Mouse (Mus musculus) limb, embryonic 13.5 days (tissue): ENCODE results near the gene Nfia. TPM values are rescaled to one million over a fixed set of nuclear protein-coding genes. Genes with fewer than 3 reads are reported as not detected.
A peak's percentile ranks its signal among the peaks of the same experiment; 100 is the strongest.

Experiments
- ATAC-seq: fragments of 200-750 bp; cut with Nextera tagmentation; 2 replicates; pipeline ENCODE4 v1.8.0; 2017; ENCODE audit warnings: low read depth, moderate number of reproducible peaks, moderate TSS enrichment; ENCODE audit not compliant: low FRiP score
- H3K27ac ChIP-seq: fragments of 300-500 bp; sonication (generic); 2 replicates; pipeline ENCODE4 v1.5.1; 2015; ENCODE audit warnings: inconsistent platforms, mild to moderate bottlenecking, moderate library complexity
- H3K27me3 ChIP-seq: fragments of 300-500 bp; sonication (generic); 2 replicates; pipeline ENCODE4 v1.6.1; 2015; ENCODE audit warnings: mild to moderate bottlenecking, inconsistent platforms
- H3K36me3 ChIP-seq: fragments of 300-500 bp; sonication (generic); 2 replicates; pipeline ENCODE4 v1.6.1; 2015; ENCODE audit warnings: inconsistent platforms, mild to moderate bottlenecking, moderate library complexity
- H3K4me1 ChIP-seq: fragments of 300-500 bp; sonication (generic); 2 replicates; pipeline ENCODE4 v1.6.1; 2015; ENCODE audit warnings: inconsistent platforms
- H3K4me2 ChIP-seq: fragments of 300-500 bp; sonication (generic); replicated peaks from 2 replicates; pipeline ENCODE4 v1.6.1; 2015; ENCODE audit warnings: inconsistent platforms, mild to moderate bottlenecking, moderate library complexity
- H3K4me3 ChIP-seq: fragments of 300-500 bp; sonication (generic); 2 replicates; pipeline ENCODE4 v1.5.1; 2015; ENCODE audit warnings: moderate library complexity, mild to moderate bottlenecking, inconsistent platforms
- H3K9ac ChIP-seq: fragments of 300-500 bp; sonication (generic); 2 replicates; pipeline ENCODE4 v1.6.1; 2015; ENCODE audit warnings: mild to moderate bottlenecking, inconsistent platforms
- H3K9me3 ChIP-seq: fragments of 300-500 bp; sonication (generic); 2 replicates; pipeline ENCODE4 v1.6.1; 2016; ENCODE audit warnings: inconsistent platforms
- WGBS: fragments of 180-500 bp; shearing (Covaris S2); methylation state at CpG from one replicate; pipeline ENCODE4 v1.1.7; 2015; 5-methylcytosine and 5-hydroxymethylcytosine counted together
- polyA plus RNA-seq: library from polyadenylated mRNA; unstranded; fragments of >200 nt; fragmentation: Nextera tagmentation; extraction: Ambion mirVana; gene quantifications from 2 replicates; pipeline ENCODE4 v1.2.1, GENCODE M21; 2015

Nfia gene
- polyA plus RNA-seq, 1 experiment from 2014 or later, result 88.3 TPM

DNA sequence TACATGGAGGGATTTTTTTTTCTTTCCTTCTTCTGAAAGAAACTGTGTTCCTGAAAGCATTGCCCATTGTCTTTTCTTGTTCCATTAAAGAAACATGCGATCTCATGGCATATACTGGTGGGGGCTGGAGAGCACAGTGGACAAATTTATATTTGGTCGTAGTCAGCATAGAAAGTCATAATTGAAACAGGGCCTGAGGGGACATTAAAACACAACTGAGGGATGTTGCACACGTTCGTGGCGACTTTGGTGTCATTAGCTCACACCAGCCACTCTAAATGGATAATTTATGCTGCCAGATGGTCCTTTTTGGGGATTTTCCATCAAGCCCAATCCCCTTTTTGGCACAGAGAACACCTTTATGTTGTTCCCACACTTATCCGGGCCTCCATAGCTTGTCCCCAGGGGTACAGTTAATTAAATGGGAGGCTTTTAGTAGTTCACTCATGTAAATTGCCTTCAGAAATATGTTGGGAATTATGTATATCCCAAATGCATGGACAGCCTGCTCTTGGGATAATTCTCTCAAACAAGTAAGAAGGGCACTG is 250.8 kb downstream of the Nfia start:
- no peak for ATAC-seq
- Histone ChIP-seq H3K4me1 (peaks cover 21% of the 10 kb centered on the region), H3K27me3 (no peaks in the 10 kb centered on the region), H3K36me3 (peaks cover 49% of the 10 kb centered on the region), H3K9ac (no peak overlapping the region), H3K27ac (peak overlapping the region; percentile 65; the same call in 1 of the 2 replicates), H3K9me3 (no peaks in the 10 kb centered on the region), H3K4me2 (no peak overlapping the region), H3K4me3 (no peak overlapping the region)
- 21% methylated on average over 6 of the region's 6 CpGs for WGBS

GRCm38 (mm10) chr4:98027412-98027811 is 254.9 kb downstream of the Nfia start:
- peaks cover 20% of the 10 kb centered on the region for H3K4me1 ChIP-seq
- no peak overlapping the region for H3K27ac ChIP-seq
- H3K4me2 ChIP-seq, result no peak overlapping the region
- H3K9ac ChIP-seq, result no peak overlapping the region
- no peaks in the 10 kb centered on the region for H3K27me3 ChIP-seq
- peaks cover 24% of the 10 kb centered on the region for H3K36me3 ChIP-seq
- no peak for ATAC-seq
- no peak overlapping the region for H3K4me3 ChIP-seq
- no peaks in the 10 kb centered on the region for H3K9me3 ChIP-seq
- WGBS, result 76% methylated on average over 4 of the region's 4 CpGs

GRCm38 (mm10) chr4:98031871-98032270 is 259.3 kb downstream of the Nfia start:
- H3K27ac ChIP-seq, result no peak overlapping the region
- H3K4me1 ChIP-seq, result peaks cover 5% of the 10 kb centered on the region; the same call in 1 of the 2 replicates
- peaks cover 21% of the 10 kb centered on the region for H3K36me3 ChIP-seq
- H3K27me3 ChIP-seq, result no peaks in the 10 kb centered on the region
- H3K9ac ChIP-seq, result no peak overlapping the region
- H3K4me3 ChIP-seq, result no peak overlapping the region
- no peak overlapping the region for H3K4me2 ChIP-seq
- WGBS, result 41% methylated on average over 3 of the region's 3 CpGs
- H3K9me3 ChIP-seq, result no peaks in the 10 kb centered on the region
- ATAC-seq, result no peak

GRCm38 (mm10) chr4:98032332-98032731 is 259.8 kb downstream of the Nfia start:
- Histone ChIP-seq H3K9me3 (no peaks in the 10 kb centered on the region), H3K4me2 (no peak overlapping the region), H3K36me3 (peaks cover 21% of the 10 kb centered on the region), H3K27me3 (no peaks in the 10 kb centered on the region), H3K9ac (no peak overlapping the region), H3K4me1 (peaks cover 5% of the 10 kb centered on the region; the same call in 1 of the 2 replicates), H3K27ac (no peak overlapping the region), H3K4me3 (no peak overlapping the region)
- no peak for ATAC-seq
- WGBS, result 76% methylated on average over 5 of the region's 5 CpGs

GRCm38 (mm10) chr4:98039095-98039494 is 266.6 kb downstream of the Nfia start:
- no peak overlapping the region for H3K4me2 ChIP-seq
- no peak for ATAC-seq

DNA sequence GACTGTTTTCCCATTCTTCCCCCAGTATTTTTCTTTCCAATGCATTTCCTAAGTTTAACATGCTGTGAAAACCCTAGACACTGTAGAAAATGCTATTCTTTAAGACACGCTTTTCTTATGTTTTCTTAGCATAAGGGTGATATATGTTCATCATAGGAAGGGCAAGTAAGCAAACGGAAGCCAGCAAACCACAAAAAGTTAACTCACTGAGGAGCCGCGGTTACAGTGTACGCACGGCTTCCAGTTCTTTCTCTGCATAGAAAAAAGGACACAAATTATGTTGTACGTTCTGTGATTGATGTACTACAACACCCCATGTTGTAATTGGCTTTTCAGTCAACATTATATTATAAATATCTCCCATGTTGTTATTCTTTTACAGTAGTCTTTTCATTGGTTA is 267.6 kb downstream of the Nfia start:
- H3K9me3 ChIP-seq, result no peaks in the 10 kb centered on the region
- no peak overlapping the region for H3K4me3 ChIP-seq
- peaks cover 24% of the 10 kb centered on the region for H3K36me3 ChIP-seq
- H3K4me1 ChIP-seq, result no peaks in the 10 kb centered on the region
- H3K27me3 ChIP-seq, result no peaks in the 10 kb centered on the region
- WGBS, result 86% methylated on average over 7 of the region's 7 CpGs
- H3K9ac ChIP-seq, result no peak overlapping the region
- no peak overlapping the region for H3K4me2 ChIP-seq
- no peak overlapping the region for H3K27ac ChIP-seq
- no peak for ATAC-seq

More at GRCm38 (mm10) chr4:98039095-98039494, 266.6 kb downstream of the Nfia start:
- H3K9me3 ChIP-seq, result no peaks in the 10 kb centered on the region
- H3K4me3 ChIP-seq, result no peak overlapping the region
- no peaks in the 10 kb centered on the region for H3K27me3 ChIP-seq
- no peak overlapping the region for H3K9ac ChIP-seq
- H3K27ac ChIP-seq, result no peak overlapping the region
- H3K4me1 ChIP-seq, result no peaks in the 10 kb centered on the region
- H3K36me3 ChIP-seq, result peaks cover 23% of the 10 kb centered on the region
- WGBS, result 80% methylated on average over 5 of the region's 5 CpGs

DNA sequence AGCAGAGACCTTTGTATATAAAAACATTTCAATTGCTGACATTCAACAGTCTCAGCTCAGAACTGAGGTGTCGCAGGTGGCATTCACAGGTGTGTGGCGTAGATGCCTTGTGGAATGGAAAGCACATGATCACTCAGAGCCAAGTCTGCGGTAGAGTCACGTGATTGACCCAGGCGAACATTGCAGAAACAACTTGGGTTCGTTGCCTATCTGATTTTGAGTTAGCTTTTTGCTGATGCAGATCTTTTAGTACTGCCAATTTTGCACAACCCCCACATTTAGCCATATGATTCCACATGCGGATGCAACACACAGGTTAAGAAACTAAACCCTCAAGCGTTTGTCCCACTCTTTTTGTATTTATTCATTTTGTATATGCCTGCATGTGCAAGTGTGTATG is 272.1 kb downstream of the Nfia start:
- WGBS, result 90% methylated on average over 8 of the region's 8 CpGs
- H3K4me2 ChIP-seq, result no peak overlapping the region
- no peak overlapping the region for H3K9ac ChIP-seq
- H3K36me3 ChIP-seq, result peaks cover 27% of the 10 kb centered on the region
- H3K4me3 ChIP-seq, result no peak overlapping the region
- H3K27me3 ChIP-seq, result no peaks in the 10 kb centered on the region
- no peak for ATAC-seq
- H3K4me1 ChIP-seq, result peaks cover 7% of the 10 kb centered on the region
- no peaks in the 10 kb centered on the region for H3K9me3 ChIP-seq
- H3K27ac ChIP-seq, result no peak overlapping the region

DNA sequence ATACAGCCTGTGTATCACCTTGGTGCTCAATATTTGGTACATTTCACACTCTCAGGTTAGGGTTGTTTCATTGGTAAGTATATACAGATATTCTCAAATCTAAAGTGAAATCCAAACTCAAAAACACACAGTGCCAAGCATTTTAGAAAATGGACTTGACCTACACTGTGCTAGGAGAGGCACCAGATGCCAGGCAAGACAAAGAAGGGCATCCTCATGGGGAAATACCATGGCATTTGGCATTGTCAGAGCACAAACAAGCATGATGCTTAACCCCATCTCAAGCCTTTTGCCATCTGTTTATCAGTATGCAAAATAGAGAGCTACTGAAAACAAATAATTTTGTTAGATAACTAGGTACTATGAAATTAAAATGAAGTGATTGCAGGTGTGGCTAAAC is 274.8 kb downstream of the Nfia start:
- H3K36me3 ChIP-seq, result peaks cover 33% of the 10 kb centered on the region
- no peak overlapping the region for H3K4me3 ChIP-seq
- no peaks in the 10 kb centered on the region for H3K27me3 ChIP-seq
- H3K4me1 ChIP-seq, result peaks cover 25% of the 10 kb centered on the region
- H3K9ac ChIP-seq, result no peak overlapping the region
- H3K27ac ChIP-seq, result no peak overlapping the region
- no peak overlapping the region for H3K4me2 ChIP-seq
- no peaks in the 10 kb centered on the region for H3K9me3 ChIP-seq
- no peak for ATAC-seq

GRCm38 (mm10) chr4:98049584-98049983 is 277.1 kb downstream of the Nfia start:
- no peaks in the 10 kb centered on the region for H3K9me3 ChIP-seq
- H3K9ac ChIP-seq, result no peak overlapping the region; the same call in 1 of the 2 replicates
- peaks cover 43% of the 10 kb centered on the region for H3K36me3 ChIP-seq
- no peaks in the 10 kb centered on the region for H3K27me3 ChIP-seq
- no peak overlapping the region for H3K4me3 ChIP-seq
- H3K4me1 ChIP-seq, result peaks cover 25% of the 10 kb centered on the region
- no peak overlapping the region; the same call in 1 of the 2 replicates for H3K27ac ChIP-seq
- H3K4me2 ChIP-seq, result no peak overlapping the region
- peak; percentile 8; the same call in 1 of the 2 replicates for ATAC-seq
- WGBS, result 17% methylated on average over 7 of the region's 7 CpGs

DNA sequence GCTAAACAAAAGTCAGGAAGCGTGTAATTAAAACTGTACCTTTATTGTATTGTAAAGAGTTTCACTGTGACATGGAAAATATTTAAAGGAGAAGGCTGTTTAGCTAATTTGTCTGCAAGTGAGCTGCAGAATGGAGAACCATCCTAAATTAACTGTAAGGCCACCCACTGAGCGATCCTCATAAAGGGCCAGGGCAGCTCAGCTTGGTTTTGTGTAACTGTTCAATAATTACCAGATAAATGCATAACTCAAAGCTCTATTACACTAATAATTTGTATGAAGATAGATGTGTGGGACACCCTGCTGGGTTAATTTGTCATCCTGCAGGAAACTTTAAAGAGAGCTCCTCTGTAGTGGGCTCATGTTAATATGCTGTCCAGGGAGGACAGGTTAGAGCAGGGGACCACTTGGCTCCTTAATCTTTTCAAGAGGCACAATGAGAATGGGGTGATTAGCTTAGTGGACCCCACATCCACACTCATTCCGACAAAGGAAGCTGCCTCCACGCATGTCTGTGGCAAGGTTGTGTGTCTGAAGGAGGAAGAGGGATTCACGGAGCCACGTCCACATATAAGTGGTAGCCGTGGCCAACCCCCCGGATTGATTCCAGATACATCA is 277.6 kb downstream of the Nfia start:
- H3K27me3 ChIP-seq, result no peaks in the 10 kb centered on the region
- ATAC-seq, result 0 out of 2 replicates have a peak, but pooled peaks have one; percentile 15
- H3K9ac ChIP-seq, result no peak overlapping the region
- WGBS, result 45% methylated on average over 8 of the region's 8 CpGs
- no peak overlapping the region for H3K27ac ChIP-seq
- H3K4me2 ChIP-seq, result no peak overlapping the region
- H3K4me3 ChIP-seq, result no peak overlapping the region
- no peaks in the 10 kb centered on the region for H3K9me3 ChIP-seq
- peaks cover 39% of the 10 kb centered on the region for H3K36me3 ChIP-seq
- peaks cover 25% of the 10 kb centered on the region for H3K4me1 ChIP-seq

DNA sequence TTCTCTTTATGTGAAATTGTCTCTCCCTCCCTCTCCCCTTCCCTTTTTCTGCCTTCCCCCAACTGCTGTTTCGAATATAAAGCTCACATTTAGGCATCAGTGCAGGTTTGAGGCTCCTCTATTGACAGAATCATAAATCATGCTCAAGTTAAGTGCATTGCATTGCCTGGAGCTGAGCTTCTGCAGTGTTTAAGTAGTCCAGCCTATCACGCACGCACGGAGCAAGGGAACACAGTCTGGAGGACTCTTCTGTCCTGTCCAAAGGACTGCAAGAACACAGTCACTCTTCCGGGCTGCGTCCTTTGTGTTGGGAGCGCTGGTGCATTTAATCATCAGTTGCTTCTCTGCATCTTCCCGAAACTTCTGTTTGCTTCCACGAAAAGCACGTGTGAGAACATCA is 278.2 kb downstream of the Nfia start:
- Histone ChIP-seq H3K4me1 (peaks cover 25% of the 10 kb centered on the region), H3K4me3 (no peak overlapping the region), H3K36me3 (peaks cover 37% of the 10 kb centered on the region), H3K9me3 (no peaks in the 10 kb centered on the region), H3K4me2 (no peak overlapping the region), H3K27ac (no peak overlapping the region), H3K27me3 (no peaks in the 10 kb centered on the region), H3K9ac (no peak overlapping the region)
- ATAC-seq, result no peak
- WGBS, result 30% methylated on average over 10 of the region's 10 CpGs

DNA sequence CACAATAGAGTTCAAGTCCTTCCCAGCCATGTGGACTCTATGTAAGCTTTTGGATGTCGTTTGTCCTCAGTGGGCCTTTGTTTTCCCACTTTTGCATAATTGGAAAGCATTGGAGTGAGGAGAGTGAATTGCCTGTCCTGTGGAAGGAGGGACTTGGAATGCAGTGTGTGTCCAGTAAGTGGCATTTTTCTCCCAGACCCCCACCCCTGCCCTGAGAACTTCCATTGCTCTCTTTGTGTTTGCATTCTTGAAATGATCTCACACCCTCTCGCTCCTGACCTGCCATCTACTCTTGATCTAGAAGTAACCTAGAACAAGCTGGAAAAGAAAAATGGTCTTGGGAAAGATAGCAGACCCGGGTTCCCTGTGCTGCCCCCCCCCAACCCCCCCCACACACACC is 278.8 kb downstream of the Nfia start:
- H3K4me2 ChIP-seq, result no peak overlapping the region
- H3K4me3 ChIP-seq, result no peak overlapping the region
- peaks cover 25% of the 10 kb centered on the region for H3K4me1 ChIP-seq
- no peak for ATAC-seq
- 70% methylated on average over 3 of the region's 3 CpGs for WGBS
- H3K36me3 ChIP-seq, result peaks cover 37% of the 10 kb centered on the region
- no peak overlapping the region for H3K9ac ChIP-seq
- no peaks in the 10 kb centered on the region for H3K27me3 ChIP-seq
- H3K27ac ChIP-seq, result no peak overlapping the region
- H3K9me3 ChIP-seq, result no peaks in the 10 kb centered on the region

DNA sequence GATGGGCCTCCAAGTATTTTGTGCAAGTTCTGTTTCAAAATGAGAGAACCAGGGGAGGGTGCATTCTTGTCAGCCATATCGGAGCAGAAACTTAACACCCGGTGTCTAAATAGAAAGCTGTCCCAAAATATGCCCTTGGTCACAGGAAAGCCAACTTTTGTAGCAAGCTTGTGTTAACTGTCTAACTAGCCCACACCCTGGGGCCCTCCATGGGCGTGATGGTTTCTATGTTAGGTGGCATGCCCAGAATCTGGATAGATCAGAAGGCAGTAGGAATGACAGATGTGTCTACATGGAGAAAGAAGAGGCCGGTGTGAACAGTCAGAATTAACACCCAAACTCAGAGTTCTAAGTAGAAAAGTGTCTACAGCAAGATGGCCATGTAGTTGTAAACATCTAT is 282.5 kb downstream of the Nfia start:
- Histone ChIP-seq H3K36me3 (peaks cover 31% of the 10 kb centered on the region), H3K27me3 (no peaks in the 10 kb centered on the region), H3K4me2 (no peak overlapping the region), H3K9ac (no peak overlapping the region), H3K4me1 (peaks cover 13% of the 10 kb centered on the region), H3K27ac (no peak overlapping the region), H3K4me3 (no peak overlapping the region), H3K9me3 (no peaks in the 10 kb centered on the region)
- 84% methylated on average over 4 of the region's 4 CpGs for WGBS
- no peak for ATAC-seq
